Mouse (Mus musculus): ENCODE measurements around the gene Pknox1. TPM values are rescaled to one million over a fixed set of nuclear protein-coding genes. Genes with fewer than 3 reads are reported as not detected.
"Not testable (repeated sequence)": the region's sequence is repeated elsewhere in the genome, so short reads cannot be mapped to it uniquely, and the experiment has no call there.

The Pknox1 gene
- polyA plus RNA-seq, 1 experiment from 2014 or later, result 52.4 TPM

DNA sequence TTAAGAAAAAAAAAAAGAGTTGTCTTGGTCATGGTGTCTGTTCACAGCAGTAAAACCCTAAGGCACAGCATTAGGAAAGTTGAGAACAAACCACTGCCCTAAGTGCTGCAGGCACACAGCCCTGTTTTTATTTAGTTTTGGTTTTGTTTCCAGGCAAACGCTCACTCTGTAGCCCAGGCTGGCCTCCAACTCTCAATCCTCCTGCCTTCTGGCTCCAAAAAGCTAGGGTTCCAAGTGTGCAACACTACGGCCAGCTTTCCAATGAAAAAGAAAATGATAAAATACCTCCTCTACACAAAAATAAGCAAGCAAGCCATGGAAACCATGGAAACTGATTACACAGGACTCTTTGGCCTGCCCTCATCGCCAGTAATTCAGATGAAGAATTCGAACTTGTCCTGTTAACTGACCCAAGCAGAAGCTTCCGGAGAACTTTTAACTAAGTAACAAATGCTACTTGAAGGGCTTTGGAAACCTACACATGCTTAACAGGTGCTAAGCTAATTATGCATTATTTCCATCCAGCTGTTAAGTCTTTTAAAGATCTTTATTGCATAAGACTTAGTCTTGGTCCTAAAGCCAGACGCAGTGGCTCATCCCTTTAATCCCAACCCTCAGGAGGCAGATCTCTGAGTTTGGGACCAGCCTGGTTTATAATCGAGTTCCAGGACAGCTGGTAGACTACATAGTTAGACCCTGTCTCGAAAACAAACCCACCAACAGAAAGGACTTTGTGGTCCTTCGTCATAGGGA lies 17.9 kb upstream of the Pknox1 start:
- H3K4me2 ChIP-seq (ENCODE audit: low read depth), result no peak overlapping the region
- WGBS, result 88% methylated on average over 9 of the region's 9 CpGs
- no peaks in the 10 kb centered on the region for H3K27me3 ChIP-seq (ENCODE audit: control insufficient read depth, insufficient read depth, low read length)
- H3K9me3 ChIP-seq (ENCODE audit: control insufficient read depth, low read length), result no peaks in the 10 kb centered on the region
- no peak for DNase-seq (ENCODE audit: low spot score)
- no peak overlapping the region for H3K9ac ChIP-seq (ENCODE audit: low read length)
- H3K4me1 ChIP-seq (ENCODE audit: control insufficient read depth, insufficient read depth, low read length), result peaks cover 6% of the 10 kb centered on the region; the same call in 1 of the 2 replicates
- no peak for ATAC-seq (ENCODE audit: insufficient read depth, low FRiP score, low TSS enrichment)
- no peak overlapping the region for H3K4me3 ChIP-seq (ENCODE audit: low read depth, low read length)
- H3K27ac ChIP-seq (ENCODE audit: low read depth, low read length), result no peak overlapping the region
- H3K36me3 ChIP-seq (ENCODE audit: control insufficient read depth, insufficient read depth, low read length), result no peaks in the 10 kb centered on the region

- H3K27ac ChIP-seq (ENCODE audit: low read depth, low read length), result no peak overlapping the region
- WGBS, result 73% methylated on average over 3 of the region's 3 CpGs
Observed at GRCm38 (mm10) chr17:31547974-31548373, 16.6 kb upstream of the Pknox1 start.

DNA sequence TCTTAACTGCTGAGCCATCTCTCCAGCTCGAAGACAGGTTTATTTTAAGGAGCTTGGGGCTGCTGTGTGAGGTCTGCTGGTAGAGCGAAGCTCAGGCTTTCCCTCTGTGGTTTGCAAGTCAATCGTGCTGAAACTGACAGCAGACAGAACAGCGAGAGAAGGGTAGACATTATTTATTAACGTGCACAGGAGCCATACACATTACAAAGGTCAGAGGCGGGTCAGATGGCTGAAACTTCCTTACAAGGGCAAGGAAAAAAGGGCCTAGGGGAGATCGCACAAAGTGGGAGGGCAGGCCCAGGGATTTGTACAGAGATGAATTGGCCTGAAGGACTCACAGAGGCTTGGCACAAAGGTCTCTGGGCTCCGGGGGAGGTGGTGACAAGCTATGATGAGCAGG lies 15.1 kb upstream of the Pknox1 start:
- 43% methylated on average over 8 of the region's 8 CpGs for WGBS
- ATAC-seq (ENCODE audit: insufficient read depth, low FRiP score, low TSS enrichment), result no peak

More at GRCm38 (mm10) chr17:31547974-31548373, 16.6 kb upstream of the Pknox1 start:
- no peak overlapping the region for H3K4me2 ChIP-seq (ENCODE audit: low read depth)
- no peaks in the 10 kb centered on the region for H3K9me3 ChIP-seq (ENCODE audit: control insufficient read depth, low read length)
- no peak overlapping the region for H3K4me3 ChIP-seq (ENCODE audit: low read depth, low read length)
- ATAC-seq (ENCODE audit: insufficient read depth, low FRiP score, low TSS enrichment) (no peak), DNase-seq (ENCODE audit: low spot score) (no peak)
- H3K9ac ChIP-seq (ENCODE audit: low read length), result no peak overlapping the region
- H3K27me3 ChIP-seq (ENCODE audit: control insufficient read depth, insufficient read depth, low read length), result no peaks in the 10 kb centered on the region
- peaks cover 3% of the 10 kb centered on the region; the same call in 1 of the 2 replicates for H3K4me1 ChIP-seq (ENCODE audit: control insufficient read depth, insufficient read depth, low read length)
- H3K36me3 ChIP-seq (ENCODE audit: control insufficient read depth, insufficient read depth, low read length), result no peaks in the 10 kb centered on the region

DNA sequence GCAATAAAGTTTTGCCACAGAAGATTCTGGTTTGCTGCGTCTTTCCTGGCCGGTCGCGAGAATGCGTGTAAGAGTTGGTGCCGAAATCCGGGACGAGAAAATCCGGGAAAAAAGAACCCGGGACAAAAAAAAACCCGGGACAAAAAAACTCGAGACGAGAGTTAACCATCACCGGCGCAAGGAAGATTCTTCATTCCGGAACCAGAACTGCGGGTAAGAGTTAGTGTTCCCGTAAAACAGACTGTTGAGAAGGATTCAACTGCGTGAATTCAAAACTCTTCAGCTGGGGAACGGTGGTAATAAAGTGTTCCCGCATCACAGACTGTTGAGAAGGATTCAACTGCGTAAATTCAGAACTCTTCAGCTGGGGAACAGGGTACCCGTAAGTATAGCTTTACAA lies 11.9 kb upstream of the Pknox1 start:
- 94% methylated on average over 23 of the region's 23 CpGs for WGBS
- not testable (repeated sequence) for H3K4me3 ChIP-seq (ENCODE audit: low read depth, low read length); H3K4me2 ChIP-seq (ENCODE audit: low read depth); DNase-seq (ENCODE audit: low spot score); H3K9me3 ChIP-seq (ENCODE audit: control insufficient read depth, low read length); H3K4me1 ChIP-seq (ENCODE audit: control insufficient read depth, insufficient read depth, low read length); H3K27ac ChIP-seq (ENCODE audit: low read depth, low read length); H3K9ac ChIP-seq (ENCODE audit: low read length); H3K36me3 ChIP-seq (ENCODE audit: control insufficient read depth, insufficient read depth, low read length); ATAC-seq (ENCODE audit: insufficient read depth, low FRiP score, low TSS enrichment); H3K27me3 ChIP-seq (ENCODE audit: control insufficient read depth, insufficient read depth, low read length)

More for the DNA sequence above, 15.1 kb upstream of the Pknox1 start:
- no peak overlapping the region for H3K4me2 ChIP-seq (ENCODE audit: low read depth)
- H3K27ac ChIP-seq (ENCODE audit: low read depth, low read length), result 0 out of 2 replicates have a peak overlapping the region, but pooled peaks have one; percentile 29
- H3K27me3 ChIP-seq (ENCODE audit: control insufficient read depth, insufficient read depth, low read length), result no peaks in the 10 kb centered on the region
- H3K9me3 ChIP-seq (ENCODE audit: control insufficient read depth, low read length), result no peaks in the 10 kb centered on the region
- no peak overlapping the region for H3K4me3 ChIP-seq (ENCODE audit: low read depth, low read length)
- DNase-seq (ENCODE audit: low spot score), result peak; percentile 25
- peaks cover 3% of the 10 kb centered on the region; the same call in 1 of the 2 replicates for H3K4me1 ChIP-seq (ENCODE audit: control insufficient read depth, insufficient read depth, low read length)
- H3K9ac ChIP-seq (ENCODE audit: low read length), result peak overlapping the region; percentile 11; the same call in 1 of the 2 replicates
- no peaks in the 10 kb centered on the region for H3K36me3 ChIP-seq (ENCODE audit: control insufficient read depth, insufficient read depth, low read length)

GRCm38 (mm10) chr17:31556253-31556652 lies 8.3 kb upstream of the Pknox1 start:
- 76% methylated on average over 4 of the region's 4 CpGs for WGBS
- no peaks in the 10 kb centered on the region for H3K9me3 ChIP-seq (ENCODE audit: control insufficient read depth, low read length)
- no peaks in the 10 kb centered on the region; the same call in 1 of the 2 replicates for H3K36me3 ChIP-seq (ENCODE audit: control insufficient read depth, insufficient read depth, low read length)
- no peak overlapping the region for H3K9ac ChIP-seq (ENCODE audit: low read length)
- DNase-seq (ENCODE audit: low spot score) (no peak), ATAC-seq (ENCODE audit: insufficient read depth, low FRiP score, low TSS enrichment) (no peak)
- no peaks in the 10 kb centered on the region for H3K27me3 ChIP-seq (ENCODE audit: control insufficient read depth, insufficient read depth, low read length)
- H3K27ac ChIP-seq (ENCODE audit: low read depth, low read length), result no peak overlapping the region
- H3K4me2 ChIP-seq (ENCODE audit: low read depth), result no peak overlapping the region
- no peak overlapping the region for H3K4me3 ChIP-seq (ENCODE audit: low read depth, low read length)
- H3K4me1 ChIP-seq (ENCODE audit: control insufficient read depth, insufficient read depth, low read length), result no peaks in the 10 kb centered on the region

DNA sequence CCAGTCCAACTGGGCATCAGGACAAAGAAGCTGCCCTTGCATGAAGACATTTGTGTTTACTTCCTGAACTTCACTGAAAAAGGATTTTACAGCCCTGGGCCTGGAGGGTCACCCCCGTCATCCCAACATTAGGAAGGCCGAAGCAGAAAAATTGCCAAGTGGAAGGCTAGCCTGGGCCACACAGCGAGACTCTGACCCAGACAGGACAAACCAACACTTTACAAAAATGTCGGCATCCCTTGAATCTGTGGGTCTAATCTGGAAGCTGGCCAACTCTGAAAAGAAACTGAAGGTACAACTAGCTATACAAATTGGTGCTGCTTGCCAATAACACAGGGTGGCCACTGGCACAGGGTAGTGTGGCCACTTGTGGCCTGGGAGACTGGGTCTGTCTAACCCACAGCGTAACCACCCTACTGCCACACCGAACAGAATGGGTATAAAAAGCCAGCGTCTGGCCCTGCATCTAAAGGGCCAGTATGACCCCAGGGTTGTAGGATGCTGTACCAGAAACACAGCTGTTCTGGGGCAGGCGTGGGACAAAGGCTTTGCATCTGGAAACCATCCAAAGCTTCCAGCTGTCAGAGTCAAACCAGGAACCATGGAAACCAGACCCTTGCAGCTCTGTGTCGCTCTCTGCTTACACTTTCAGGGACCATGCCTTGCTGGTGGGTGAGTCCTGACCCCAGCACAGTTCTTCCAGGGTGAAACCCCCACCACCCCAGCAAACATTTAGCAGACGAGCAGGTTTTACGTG lies 7.2 kb upstream of the Pknox1 start:
- Histone ChIP-seq H3K4me2 (ENCODE audit: low read depth) (no peak overlapping the region), H3K4me3 (ENCODE audit: low read depth, low read length) (no peak overlapping the region), H3K9ac (ENCODE audit: low read length) (no peak overlapping the region), H3K9me3 (ENCODE audit: control insufficient read depth, low read length) (no peaks in the 10 kb centered on the region), H3K27me3 (ENCODE audit: control insufficient read depth, insufficient read depth, low read length) (no peaks in the 10 kb centered on the region), H3K27ac (ENCODE audit: low read depth, low read length) (peak overlapping the region; percentile 49), H3K4me1 (ENCODE audit: control insufficient read depth, insufficient read depth, low read length) (no peaks in the 10 kb centered on the region), H3K36me3 (ENCODE audit: control insufficient read depth, insufficient read depth, low read length) (no peaks in the 10 kb centered on the region; the same call in 1 of the 2 replicates)
- DNase-seq (ENCODE audit: low spot score) (peak; percentile 53), ATAC-seq (ENCODE audit: insufficient read depth, low FRiP score, low TSS enrichment) (no peak)
- WGBS, result 64% methylated on average over 11 of the region's 11 CpGs

- no peaks in the 10 kb centered on the region; the same call in 1 of the 2 replicates for H3K36me3 ChIP-seq (ENCODE audit: control insufficient read depth, insufficient read depth, low read length)
- no peak overlapping the region for H3K9ac ChIP-seq (ENCODE audit: low read length)
- DNase-seq (ENCODE audit: low spot score) (no peak), ATAC-seq (ENCODE audit: insufficient read depth, low FRiP score, low TSS enrichment) (no peak)
- H3K4me3 ChIP-seq (ENCODE audit: low read depth, low read length), result no peak overlapping the region
- H3K27me3 ChIP-seq (ENCODE audit: control insufficient read depth, insufficient read depth, low read length), result no peaks in the 10 kb centered on the region
- H3K4me1 ChIP-seq (ENCODE audit: control insufficient read depth, insufficient read depth, low read length), result no peaks in the 10 kb centered on the region
- 75% methylated on average over 10 of the region's 10 CpGs for WGBS
- peak overlapping the region; percentile 49 for H3K27ac ChIP-seq (ENCODE audit: low read depth, low read length)
- H3K9me3 ChIP-seq (ENCODE audit: control insufficient read depth, low read length), result no peaks in the 10 kb centered on the region
- no peak overlapping the region for H3K4me2 ChIP-seq (ENCODE audit: low read depth)
Observed at GRCm38 (mm10) chr17:31557947-31558542, 6.5 kb upstream of the Pknox1 start.

DNA sequence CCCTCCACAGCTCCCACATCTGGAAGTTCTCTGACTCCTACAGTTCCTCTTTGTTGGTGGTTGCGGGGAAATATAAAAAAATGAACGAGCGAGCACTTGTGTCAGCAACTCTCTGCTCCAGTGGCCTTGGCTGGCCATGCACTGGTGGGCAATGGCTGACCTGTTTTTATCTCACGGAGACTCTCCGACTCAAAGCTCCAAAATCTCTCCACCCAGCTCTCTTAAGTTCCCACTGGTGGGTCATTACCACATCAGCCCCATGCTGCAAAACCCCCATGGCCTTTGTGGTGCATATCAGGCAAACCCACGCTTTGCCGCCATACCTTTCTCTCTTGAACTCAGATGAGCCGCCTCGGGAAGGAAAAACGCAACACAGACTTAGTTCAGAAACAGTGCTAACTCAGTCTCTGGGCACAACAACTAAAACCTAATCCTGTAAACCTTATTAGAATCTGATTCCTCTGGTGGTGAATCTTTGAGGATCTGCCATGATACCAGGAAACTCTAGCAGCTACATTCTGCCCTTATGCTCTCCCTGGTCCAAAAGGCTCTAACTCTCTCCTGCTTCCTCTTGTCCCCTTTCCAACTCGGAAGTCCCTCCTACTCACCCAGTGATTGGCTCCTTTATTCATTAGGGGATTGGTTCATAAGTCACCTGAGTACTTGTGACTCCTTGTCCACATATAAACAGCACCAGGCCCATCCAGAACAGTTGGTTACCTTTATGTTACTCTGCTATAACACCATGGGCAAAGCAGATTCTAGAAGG lies 5.3 kb upstream of the Pknox1 start:
- Histone ChIP-seq H3K27ac (ENCODE audit: low read depth, low read length) (no peak overlapping the region), H3K4me1 (ENCODE audit: control insufficient read depth, insufficient read depth, low read length) (peaks cover 6% of the 10 kb centered on the region), H3K9ac (ENCODE audit: low read length) (no peak overlapping the region), H3K9me3 (ENCODE audit: control insufficient read depth, low read length) (no peaks in the 10 kb centered on the region), H3K36me3 (ENCODE audit: control insufficient read depth, insufficient read depth, low read length) (no peaks in the 10 kb centered on the region; the same call in 1 of the 2 replicates), H3K4me3 (ENCODE audit: low read depth, low read length) (no peak overlapping the region), H3K4me2 (ENCODE audit: low read depth) (no peak overlapping the region), H3K27me3 (ENCODE audit: control insufficient read depth, insufficient read depth, low read length) (no peaks in the 10 kb centered on the region)
- 89% methylated on average over 11 of the region's 11 CpGs for WGBS
- ATAC-seq (ENCODE audit: insufficient read depth, low FRiP score, low TSS enrichment) (no peak), DNase-seq (ENCODE audit: low spot score) (no peak)

All from neural tube, embryonic 11.5 days (tissue).